Comparison of ENCODE assay signal across 7 mouse cellular contexts in the genomic region with DNA sequence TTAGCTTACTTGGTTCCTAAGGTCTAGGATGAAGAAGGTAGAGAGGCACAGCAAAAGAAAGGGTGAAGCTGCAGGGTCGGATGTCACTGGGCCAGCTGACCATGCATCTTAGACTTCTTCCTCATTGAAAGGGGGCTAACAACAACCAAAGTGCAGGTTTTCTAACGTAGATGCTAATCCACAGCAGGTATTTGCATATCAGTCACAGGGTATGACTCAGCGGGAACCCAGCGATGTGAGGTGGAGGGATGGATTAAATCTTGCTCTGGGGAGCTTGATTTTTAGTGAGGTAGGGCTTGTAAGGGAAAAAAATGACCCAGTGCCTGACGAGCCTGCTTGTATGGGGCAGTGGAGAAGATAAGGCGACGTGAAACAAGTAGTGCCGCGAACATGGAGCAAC. TPM values are rescaled to one million over a fixed set of nuclear protein-coding genes. Genes with fewer than 3 reads are reported as not detected.
DNase-seq lines count a peak whose midpoint lies in the region; ATAC-seq and TF ChIP-seq lines count a peak whose summit lies in the region.

No protein-coding gene starts in this region.

- no peak overlapping the region for H3K9ac ChIP-seq in kidney, embryonic 15.5 days
- no peak overlapping the region for H3K9ac ChIP-seq in ES-E14 (ENCODE audit: insufficient read depth, low read depth, low read length, poor library complexity, severe bottlenecking)

- WGBS in kidney, embryonic 15.5 days = 25% methylated on average over 9 of the region's 9 CpGs
- WGBS in limb, embryonic 10.5 days = 13% methylated on average over 9 of the region's 9 CpGs

- DNase-seq in kidney, adult 11 months = no peak
- peak; percentile 59 to 63 for DNase-seq in B cell, adult 2 months
- no peak for DNase-seq in ES-E14 (ENCODE audit: low read depth, low spot score)
- no peak for DNase-seq in limb, embryonic 10.5 days (ENCODE audit: low spot score)
- no peak for DNase-seq in thymus, adult 18-20 months
- DNase-seq in ovary, adult 18-20 months (ENCODE audit: low spot score) = no peak

- in situ Hi-C loops in ES-E14 (cut with MboI; ENCODE audit: low sequenced_read_pairs in 2 of 2, unreplicated experiment in 2 of 2) = no loop called here

- peak overlapping the region; percentile 50 for H3K4me2 ChIP-seq in kidney, embryonic 15.5 days

- ATAC-seq in kidney, embryonic 15.5 days (replicated peaks; ENCODE audit: low FRiP score) = no peak

- peak overlapping the region; percentile 90 for H3K27ac ChIP-seq in kidney, embryonic 15.5 days
- no peak overlapping the region for H3K27ac ChIP-seq in ES-E14 (ENCODE audit: insufficient read depth, low read depth, low read length, poor library complexity, severe bottlenecking)
- H3K27ac ChIP-seq in limb, embryonic 10.5 days = no peak overlapping the region

- H3K27me3 ChIP-seq in kidney, embryonic 15.5 days = no peaks in the 10 kb centered on the region
- H3K27me3 ChIP-seq in limb, embryonic 10.5 days (ENCODE audit: low read depth, poor library complexity, severe bottlenecking) = 0 out of 2 replicates have a peak, but pooled peaks cover 4% of the 10 kb centered on the region

- H3K9me3 ChIP-seq in kidney, embryonic 15.5 days (replicated peaks) = no peaks in the 10 kb centered on the region
- no peaks in the 10 kb centered on the region for H3K9me3 ChIP-seq in ES-E14 (ENCODE audit: control insufficient read depth, insufficient read depth, low read depth, low read length)
- no peaks in the 10 kb centered on the region for H3K9me3 ChIP-seq in limb, embryonic 10.5 days (replicated peaks)

- H3K4me1 ChIP-seq in kidney, embryonic 15.5 days = peaks cover 36% of the 10 kb centered on the region
- peaks cover 0 to 5% of the 10 kb centered on the region in 2 experiments; a peak in 1 of 4 replicates for H3K4me1 ChIP-seq in ES-E14 (ENCODE audit: control insufficient read depth in 2 of 2, insufficient read depth in 2 of 2, low read length in 2 of 2, poor library complexity in 1 of 2)
- H3K4me1 ChIP-seq in limb, embryonic 10.5 days = peaks cover 20% of the 10 kb centered on the region

- H3K4me3 ChIP-seq in kidney, embryonic 15.5 days (replicated peaks) = peak overlapping the region; percentile 10; the same call in 1 of the 2 replicates
- H3K4me3 ChIP-seq in ES-E14 (ENCODE audit: insufficient read depth in 1 of 2, low read depth in 1 of 2, low read length in 2 of 2, poor library complexity in 1 of 2, severe bottlenecking in 1 of 2) = no peak overlapping the region
- peak overlapping the region; percentile 23; the same call in 1 of the 2 replicates for H3K4me3 ChIP-seq in limb, embryonic 10.5 days

- H3K36me3 ChIP-seq in kidney, embryonic 15.5 days = no peaks in the 10 kb centered on the region
- H3K36me3 ChIP-seq in ES-E14 (ENCODE audit: control insufficient read depth, insufficient read depth, low read length, poor library complexity, severe bottlenecking) = no peaks in the 10 kb centered on the region
- H3K36me3 ChIP-seq in limb, embryonic 10.5 days = no peaks in the 10 kb centered on the region

TF ChIP-seq in ES-E14, 5 proteins besides CTCF, POLR2A, EP300 and RAD21:
- TF ChIP-seq MAFK (IDR thresholded peaks at IDR 0.05; ENCODE audit: insufficient read depth, low read depth, low read length) (peak; percentile 50; the same call in 1 of the 2 replicates), ZNF384 (IDR thresholded peaks at IDR 0.05; ENCODE audit: low read depth, low read length) (no peak), CHD2 (IDR thresholded peaks at IDR 0.05; ENCODE audit: low read depth, low read length) (no peak), ZC3H11A (IDR thresholded peaks at IDR 0.05; ENCODE audit: borderline replicate concordance, low read depth, low read length) (no peak), HCFC1 (IDR thresholded peaks at IDR 0.05; ENCODE audit: borderline replicate concordance, insufficient read depth, low read length) (no peak)
TF ChIP-seq in ES-E14: peak in this region for 1.

RNA-seq across cellular contexts. Expression of a gene that starts 9.5 kb away (rescaled TPM):
- polyA plus RNA-seq in kidney, embryonic 15.5 days (2015; fragmentation: Nextera tagmentation; extraction: Ambion mirVana) = 66.0 and 68.4 TPM in 2 replicates
- 9.7 and 20.9 TPM in 2 replicates for total RNA-seq in ES-E14 (2012; rRNA removed)
- 50.1 and 50.3 TPM in 2 replicates for polyA plus RNA-seq in limb, embryonic 10.5 days (2016; fragmentation: Nextera tagmentation; extraction: Ambion mirVana)

Comparison
In these comparisons a context has a peak if more than half of its experiments do, and no peak if none do; other contexts are left out.
1. H3K4me3 ChIP-seq: peak in kidney, embryonic 15.5 days (single experiment) and limb, embryonic 10.5 days (single experiment); none in ES-E14 (0 of 2).
2. DNase-seq: peak in B cell, adult 2 months (2 of 2); none in kidney, adult 11 months (single experiment), ES-E14 (single experiment), limb, embryonic 10.5 days (single experiment), thymus, adult 18-20 months (0 of 2) and ovary, adult 18-20 months (single experiment).